Mouse (Mus musculus) ES-E14 (cell line): ENCODE data around the gene Npr2. TPM values are rescaled to one million over a fixed set of nuclear protein-coding genes. Genes with fewer than 3 reads are reported as not detected.
A peak's percentile ranks its signal among the peaks of the same experiment; 100 is the strongest.
"Not testable (repeated sequence)": the region's sequence is repeated elsewhere in the genome, so short reads cannot be mapped to it uniquely, and the experiment has no call there.

ENCODE experiments used
- DNase-seq: peaks from one replicate; pipeline ENCODE4 v3.0.0-alpha.2; 2013; ENCODE audit warnings: low read depth, low spot score
- H3K27ac ChIP-seq: 2 replicates; pipeline ENCODE4 v1.5.1; 2012; ENCODE audit warnings: low read depth, mild to moderate bottlenecking, low read length, moderate library complexity, mixed read lengths; ENCODE audit not compliant: poor library complexity, insufficient read depth, severe bottlenecking
- H3K36me3 ChIP-seq: 2 replicates; pipeline ENCODE4 v1.6.1; 2012; ENCODE audit warnings: mild to moderate bottlenecking, low read length, moderate library complexity, mixed read lengths; ENCODE audit not compliant: control insufficient read depth, poor library complexity, insufficient read depth, severe bottlenecking
- H3K4me1 ChIP-seq, 2 experiments: fragments of 150-350 bp in 1 of 2; sonication (generic) in 1 of 2; 2 replicates each; pipeline ENCODE4 v1.6.1; 2012; ENCODE audit warnings: low read length in 2 of 2, mild to moderate bottlenecking in 1 of 2, mixed read lengths in 1 of 2; ENCODE audit not compliant: control insufficient read depth in 2 of 2, insufficient read depth in 2 of 2, poor library complexity in 1 of 2
- H3K4me3 ChIP-seq, 2 experiments: fragments of 150-350 bp in 1 of 2; sonication (generic) in 1 of 2; 2 replicates each; pipeline ENCODE4 v1.5.1; 2012; ENCODE audit warnings: low read length in 2 of 2, low read depth in 1 of 2, mild to moderate bottlenecking in 1 of 2, mixed read lengths in 1 of 2; ENCODE audit not compliant: insufficient read depth in 1 of 2, poor library complexity in 1 of 2, severe bottlenecking in 1 of 2
- H3K9ac ChIP-seq: 2 replicates; pipeline ENCODE4 v1.6.1; 2012; ENCODE audit warnings: low read depth, mild to moderate bottlenecking, low read length, mixed read lengths; ENCODE audit not compliant: poor library complexity, insufficient read depth, severe bottlenecking
- H3K9me3 ChIP-seq: fragments of 150-350 bp; sonication (generic); 2 replicates; pipeline ENCODE4 v1.6.1; 2012; ENCODE audit warnings: low read depth, mild to moderate bottlenecking, low read length; ENCODE audit not compliant: control insufficient read depth, insufficient read depth
- CHD2 ChIP-seq: IDR thresholded peaks from 2 replicates; pipeline ENCODE4 v1.6.1; 2014; ENCODE audit warnings: mild to moderate bottlenecking, low read depth, low read length, inconsistent platforms
- HCFC1 ChIP-seq: IDR thresholded peaks from 2 replicates; pipeline ENCODE4 v1.6.1; 2012; ENCODE audit warnings: low read length, inconsistent platforms, borderline replicate concordance; ENCODE audit not compliant: insufficient read depth
- MAFK ChIP-seq: IDR thresholded peaks from 2 replicates; pipeline ENCODE4 v1.6.1; 2014; ENCODE audit warnings: mild to moderate bottlenecking, low read depth, low read length, inconsistent platforms; ENCODE audit not compliant: insufficient read depth
- ZC3H11A ChIP-seq: IDR thresholded peaks from 2 replicates; pipeline ENCODE4 v1.6.1; 2012; ENCODE audit warnings: low read depth, mild to moderate bottlenecking, inconsistent platforms, low read length, borderline replicate concordance
- ZNF384 ChIP-seq: IDR thresholded peaks from 2 replicates; pipeline ENCODE4 v1.6.1; 2012; ENCODE audit warnings: low read depth, low read length, inconsistent platforms
- in situ Hi-C, 2 experiments: fragments of 600-800 bp; cut with MboI; formaldehyde crosslinking; loops; one replicate each; pipeline ENCODE4 v1.15.1; 2025; ENCODE audit warnings: low sequenced_read_pairs in 2 of 2, inconsistent platforms in 1 of 2; ENCODE audit not compliant: unreplicated experiment in 2 of 2
- total RNA-seq: library from RNA; depleted of rRNA; stranded (reverse); fragments of 300-350 nt; gene quantifications from 2 replicates; pipeline ENCODE4 v1.2.3, GENCODE M21; 2012

Npr2 gene
- total RNA-seq, 1 experiment, result 7.1 TPM

DNA sequence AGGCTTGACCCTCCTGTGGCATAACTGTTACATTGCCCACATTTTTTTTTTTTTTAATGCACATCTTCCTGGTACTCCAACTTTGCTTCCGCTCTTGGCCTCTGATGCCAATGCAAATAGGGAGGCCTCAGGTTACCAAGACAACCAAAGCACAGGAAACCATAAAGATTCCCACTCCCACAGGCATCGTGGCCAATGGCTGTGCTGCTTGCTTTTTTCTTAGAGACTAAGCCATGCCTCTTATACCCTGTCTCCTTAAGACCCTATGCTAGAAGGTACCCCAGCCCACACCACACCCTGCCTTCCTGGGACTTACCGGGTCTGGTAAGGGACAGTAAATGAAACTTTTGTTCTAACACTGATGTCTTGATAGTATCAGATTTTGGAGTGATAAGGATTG, 38.3 kb upstream of the Npr2 start:
- H3K27ac ChIP-seq, result no peak overlapping the region
- in situ Hi-C loops, result no loop called here
- DNase-seq, result no peak
- H3K4me3 ChIP-seq, result no peak overlapping the region
- TF ChIP-seq ZC3H11A (no peak), ZNF384 (no peak), CHD2 (no peak), MAFK (no peak), HCFC1 (no peak)
- H3K9ac ChIP-seq, result no peak overlapping the region
- no peaks in the 10 kb centered on the region for H3K9me3 ChIP-seq
- no peaks in the 10 kb centered on the region; a peak in 1 of 4 replicates for H3K4me1 ChIP-seq
- no peaks in the 10 kb centered on the region for H3K36me3 ChIP-seq

GRCm38 (mm10) chr4:43596597-43596996, 35.1 kb upstream of the Npr2 start:
- H3K36me3 ChIP-seq, in situ Hi-C loops, H3K4me1 ChIP-seq, H3K9me3 ChIP-seq, H3K4me3 ChIP-seq, DNase-seq, H3K9ac ChIP-seq, H3K27ac ChIP-seq: not testable (repeated sequence)

- H3K36me3 ChIP-seq, result no peaks in the 10 kb centered on the region
- DNase-seq, result no peak
- no peaks in the 10 kb centered on the region for H3K9me3 ChIP-seq
- no peak overlapping the region for H3K27ac ChIP-seq
- H3K4me3 ChIP-seq, result no peak overlapping the region
- no peak for TF ChIP-seq ZNF384
- TF ChIP-seq CHD2, result no peak
- peak; percentile 96 for TF ChIP-seq MAFK
- H3K9ac ChIP-seq, result no peak overlapping the region
- H3K4me1 ChIP-seq, result no peaks in the 10 kb centered on the region; a peak in 1 of 4 replicates
- in situ Hi-C loops, result no loop called here
Measured at GRCm38 (mm10) chr4:43598200-43598599, 33.5 kb upstream of the Npr2 start.

GRCm38 (mm10) chr4:43598650-43599380, 32.9 kb upstream of the Npr2 start:
- no peak overlapping the region for H3K4me3 ChIP-seq
- no peaks in the 10 kb centered on the region for H3K36me3 ChIP-seq
- in situ Hi-C loops, result no loop called here
- H3K9ac ChIP-seq, result no peak overlapping the region
- no peak for TF ChIP-seq MAFK
- no peak for TF ChIP-seq ZC3H11A
- no peak for TF ChIP-seq ZNF384
- TF ChIP-seq HCFC1, result no peak
- TF ChIP-seq CHD2, result no peak
- H3K4me1 ChIP-seq, result no peaks in the 10 kb centered on the region; a peak in 1 of 4 replicates
- no peak overlapping the region for H3K27ac ChIP-seq
- no peak for DNase-seq
- no peaks in the 10 kb centered on the region for H3K9me3 ChIP-seq

- no peak overlapping the region for H3K27ac ChIP-seq
- no peak for DNase-seq
- TF ChIP-seq ZC3H11A (no peak), CHD2 (no peak), ZNF384 (no peak), HCFC1 (no peak), MAFK (no peak)
- H3K9ac ChIP-seq, result no peak overlapping the region
- no peaks in the 10 kb centered on the region for H3K9me3 ChIP-seq
- no peak overlapping the region for H3K4me3 ChIP-seq
- no peaks in the 10 kb centered on the region for H3K36me3 ChIP-seq
- no peaks in the 10 kb centered on the region; a peak in 1 of 4 replicates for H3K4me1 ChIP-seq
- in situ Hi-C loops, result no loop called here
Measured at GRCm38 (mm10) chr4:43600195-43600934, 31.4 kb upstream of the Npr2 start.
